Mouse (Mus musculus) embryo, embryonic 9.5 days (tissue): Measurements from ENCODE around the gene Isl2.

ENCODE experiments used
- DNase-seq: peaks from one replicate; pipeline ENCODE4 v3.0.0-alpha.2; 2017; ENCODE audit errors: extremely low spot score

Gene Isl2

GRCm38 (mm10) chr9:55546176-55547010, 7.9 kb downstream of the Isl2 start:
- peak; percentile 66 for DNase-seq

GRCm38 (mm10) chr9:55548871-55549270, 10.4 kb downstream of the Isl2 start:
- DNase-seq = peak; percentile 22

- DNase-seq = peak; percentile 33
Observed at GRCm38 (mm10) chr9:55549302-55549890, 10.9 kb downstream of the Isl2 start.

DNA sequence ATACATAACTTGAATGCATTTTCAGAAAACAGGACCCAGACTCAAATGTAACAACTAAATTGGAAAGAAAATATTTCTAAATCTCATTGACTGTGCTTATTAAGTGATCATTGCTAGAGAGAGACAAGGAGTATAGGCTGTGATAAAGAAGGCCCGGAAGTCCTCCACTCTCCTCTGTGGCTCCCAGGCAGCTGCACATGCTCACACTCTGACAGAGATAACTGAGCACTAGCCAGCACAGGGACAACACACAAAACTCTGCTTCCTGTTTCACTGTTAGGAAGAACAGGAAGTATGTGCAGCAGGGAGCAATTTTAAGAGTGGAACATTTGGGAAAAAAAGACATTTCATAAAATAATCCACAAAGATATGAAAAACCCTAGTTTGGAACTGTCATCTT, 16.5 kb downstream of the Isl2 start:
- DNase-seq = no peak

DNA sequence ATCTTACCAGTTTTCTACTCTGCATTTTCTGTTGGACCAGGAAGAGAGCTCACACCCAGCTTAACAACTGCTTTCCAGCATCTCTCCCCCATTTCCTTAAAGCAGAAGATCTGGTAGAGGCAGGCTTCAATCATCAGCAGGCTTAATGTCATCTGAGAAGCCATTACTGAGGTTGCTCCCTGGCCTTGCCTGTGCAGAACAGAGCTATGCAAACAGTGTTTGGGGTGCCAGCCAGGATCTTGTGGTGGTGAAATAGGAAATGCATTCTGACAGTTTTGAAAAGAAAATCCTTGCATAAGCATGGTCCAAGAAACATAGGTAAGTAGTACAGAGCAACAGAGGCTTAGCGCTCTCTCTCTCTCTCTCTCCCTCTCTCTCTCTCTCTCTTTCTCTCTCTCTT, 22.5 kb downstream of the Isl2 start:
- no peak for DNase-seq

DNA sequence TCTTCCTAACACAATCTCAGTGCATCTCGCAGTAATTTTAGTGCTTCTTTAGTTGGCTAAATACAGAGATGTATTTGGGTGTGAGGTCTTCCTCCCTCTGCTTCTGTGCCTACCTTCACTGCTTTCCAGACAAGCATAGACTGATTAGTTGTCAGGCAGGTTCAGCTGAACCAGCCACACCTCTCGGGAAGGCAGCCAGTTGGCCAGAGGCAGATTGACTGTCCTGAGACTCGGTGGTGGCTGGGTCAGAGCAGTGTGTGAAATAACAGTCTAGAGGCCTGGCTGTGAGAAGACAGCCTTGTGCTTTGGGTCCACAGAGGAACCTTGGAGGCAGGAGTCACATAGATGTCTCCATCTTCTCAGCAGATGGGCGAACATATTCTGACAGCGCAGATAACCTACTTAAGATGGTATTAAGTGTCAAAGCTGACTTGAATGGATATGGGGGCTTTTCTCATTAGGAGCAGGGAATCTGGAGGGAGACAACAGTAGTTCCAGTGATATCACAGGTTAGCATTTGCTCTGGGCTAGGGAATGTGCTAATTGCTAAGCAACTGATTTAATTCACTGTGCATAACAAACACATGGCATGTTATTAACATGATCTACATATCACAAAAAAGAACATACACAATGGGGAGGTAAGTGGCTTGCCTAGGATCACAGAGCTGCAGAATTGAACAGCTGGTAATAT, 30.1 kb downstream of the Isl2 start:
- no peak for DNase-seq

DNA sequence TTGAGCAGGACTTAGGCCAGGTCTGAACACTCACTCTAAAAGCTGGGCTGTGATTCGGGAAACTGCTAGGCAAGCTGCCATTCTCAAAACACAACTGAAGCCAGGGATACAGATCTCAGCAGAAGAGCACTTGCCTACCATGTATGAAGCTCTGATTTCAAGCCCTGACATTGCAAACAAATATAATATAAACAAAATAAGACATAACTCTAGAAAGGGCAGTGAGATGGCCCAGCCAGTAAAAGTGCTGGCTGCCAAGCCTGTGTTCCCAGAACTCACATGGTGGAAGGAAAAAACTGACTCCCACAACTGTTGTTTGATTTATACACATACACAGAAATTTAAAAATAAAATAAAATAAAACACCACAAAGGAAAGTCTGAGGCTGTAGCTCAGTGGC, 32.6 kb downstream of the Isl2 start:
- DNase-seq = no peak

GRCm38 (mm10) chr9:55576571-55576970, 38.1 kb downstream of the Isl2 start:
- DNase-seq = no peak

GRCm38 (mm10) chr9:55581414-55581813, 42.9 kb downstream of the Isl2 start:
- peak; percentile 29 for DNase-seq

DNA sequence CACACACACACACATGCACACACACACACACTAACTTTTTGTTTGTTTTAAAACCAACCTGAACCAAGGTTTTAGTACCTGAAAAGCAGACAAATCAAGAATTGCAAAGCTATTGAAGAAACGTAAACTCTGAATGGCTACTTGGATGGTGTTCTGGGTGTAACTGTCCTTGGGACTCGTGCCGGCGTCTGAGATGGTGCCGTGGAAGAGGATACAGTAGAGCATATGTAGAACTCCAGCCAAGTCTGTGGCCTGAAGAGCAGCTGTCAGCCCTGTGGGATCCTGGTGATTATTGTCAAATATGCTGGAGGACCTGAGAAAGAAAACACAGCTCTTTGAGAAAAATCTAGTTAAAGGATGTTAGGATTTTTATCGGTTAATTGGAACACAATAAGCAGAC, 47.7 kb downstream of the Isl2 start:
- no peak for DNase-seq
